Mouse (Mus musculus): ENCODE measurements around the gene Mrpl10. TPM values are rescaled to one million over a fixed set of nuclear protein-coding genes. Genes with fewer than 3 reads are reported as not detected.

Mrpl10 gene
- polyA plus RNA-seq, 1 experiment from 2014 or later = 71.3 TPM

DNA sequence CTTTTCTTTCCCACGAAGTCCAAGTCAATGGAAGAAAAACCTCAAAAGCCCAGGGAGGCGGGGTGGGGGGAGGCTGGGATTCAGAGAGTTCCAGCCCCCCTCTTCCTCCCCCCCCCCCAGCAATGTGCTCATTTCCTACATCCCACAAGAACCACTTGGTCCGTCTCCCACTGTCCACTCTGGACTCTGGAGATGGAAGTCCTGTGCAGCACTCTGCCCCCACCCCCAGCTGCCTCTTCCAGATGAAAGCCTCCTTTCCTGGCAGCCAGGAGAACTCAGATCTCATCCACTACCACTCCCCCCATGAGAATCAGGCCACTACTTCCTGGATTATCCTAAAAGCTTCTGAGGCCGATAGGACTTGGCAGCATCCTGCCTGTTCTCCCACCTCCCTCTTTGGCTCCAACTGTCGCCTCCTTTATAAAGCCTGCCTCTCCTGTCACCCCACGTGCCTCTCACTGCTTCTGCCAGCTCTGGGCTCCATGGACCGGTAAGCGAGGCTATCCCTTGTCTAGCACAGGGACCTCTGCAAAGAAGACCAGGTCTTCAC is 28.2 kb upstream of the Mrpl10 start, which contains the start of gene Sp6:
Gene Sp6 (plus strand): TSS at position 274 of the 550 bp plus-strand sequence.
- Histone ChIP-seq H3K27me3 (replicated peaks) (peaks cover 97% of the 10 kb centered on the region), H3K4me2 (no peak within 1 kb of the TSS), H3K4me1 (replicated peaks) (peaks cover 7% of the 10 kb centered on the region; the same call in 1 of the 2 replicates), H3K4me3 (no peak within 1 kb of the TSS), H3K9ac (no peak within 1 kb of the TSS), H3K27ac (ENCODE audit: poor library complexity, severe bottlenecking) (no peak within 1 kb of the TSS), H3K36me3 (no peaks in the 10 kb centered on the region), H3K9me3 (replicated peaks) (no peaks in the 10 kb centered on the region)
- 15% methylated on average over 7 of the region's 8 CpGs for WGBS
- ATAC-seq (ENCODE audit: insufficient number of reproducible peaks, low FRiP score) = no peak

DNA sequence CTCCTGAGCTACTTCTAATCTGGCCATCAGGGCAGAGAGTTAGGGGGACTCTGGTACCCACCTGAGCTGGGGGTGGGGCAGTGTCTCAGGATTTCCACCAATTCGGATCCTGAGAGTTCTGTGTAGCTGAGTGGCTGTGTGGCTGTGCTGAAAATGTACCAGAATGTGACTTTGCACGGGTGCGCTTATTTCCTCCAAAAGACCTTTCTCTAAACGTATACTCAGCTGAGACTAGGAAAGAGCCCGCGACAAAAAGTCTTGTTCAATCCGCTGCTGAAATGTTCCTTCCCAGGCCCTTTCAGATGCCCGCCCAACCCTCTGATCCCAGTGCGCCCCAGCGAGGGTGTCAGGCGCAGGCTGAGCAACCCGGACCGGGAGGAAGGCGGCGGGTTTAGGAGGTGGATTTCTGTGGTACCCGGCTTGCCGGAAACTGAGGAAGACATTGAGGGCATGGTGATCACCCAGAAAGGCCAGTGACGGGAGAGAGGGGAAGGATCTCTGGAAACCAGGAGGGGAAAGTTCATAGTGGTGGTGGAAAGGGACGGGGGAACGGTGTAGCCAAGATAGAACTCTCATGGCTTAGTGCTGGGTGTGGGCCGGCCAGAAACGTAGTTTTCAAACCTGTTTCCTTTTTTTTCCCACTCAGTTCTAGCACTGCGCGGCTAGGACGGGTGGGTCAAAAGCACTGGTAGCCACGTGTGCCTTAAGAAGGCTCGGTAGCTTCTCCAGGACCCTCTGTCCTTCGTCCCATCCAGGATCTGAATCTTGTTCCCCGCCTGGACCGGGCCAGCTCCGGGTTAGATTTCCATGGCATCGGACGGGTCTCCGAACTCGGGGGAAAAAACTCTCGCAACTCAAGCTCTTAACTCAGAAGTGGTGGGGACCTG is 23.4 kb upstream of the Mrpl10 start:
- peak overlapping the region; percentile 65 for H3K4me2 ChIP-seq
- H3K27me3 ChIP-seq (replicated peaks) = peaks cover 96% of the 10 kb centered on the region
- under 1% methylated on average over 36 of the region's 36 CpGs for WGBS
- ATAC-seq (ENCODE audit: insufficient number of reproducible peaks, low FRiP score) = no peak
- H3K4me3 ChIP-seq = peak overlapping the region; percentile 41
- peaks cover 29% of the 10 kb centered on the region for H3K4me1 ChIP-seq (replicated peaks)
- H3K27ac ChIP-seq (ENCODE audit: poor library complexity, severe bottlenecking) = no peak overlapping the region
- H3K9ac ChIP-seq = no peak overlapping the region
- H3K36me3 ChIP-seq = no peaks in the 10 kb centered on the region
- H3K9me3 ChIP-seq (replicated peaks) = no peaks in the 10 kb centered on the region

DNA sequence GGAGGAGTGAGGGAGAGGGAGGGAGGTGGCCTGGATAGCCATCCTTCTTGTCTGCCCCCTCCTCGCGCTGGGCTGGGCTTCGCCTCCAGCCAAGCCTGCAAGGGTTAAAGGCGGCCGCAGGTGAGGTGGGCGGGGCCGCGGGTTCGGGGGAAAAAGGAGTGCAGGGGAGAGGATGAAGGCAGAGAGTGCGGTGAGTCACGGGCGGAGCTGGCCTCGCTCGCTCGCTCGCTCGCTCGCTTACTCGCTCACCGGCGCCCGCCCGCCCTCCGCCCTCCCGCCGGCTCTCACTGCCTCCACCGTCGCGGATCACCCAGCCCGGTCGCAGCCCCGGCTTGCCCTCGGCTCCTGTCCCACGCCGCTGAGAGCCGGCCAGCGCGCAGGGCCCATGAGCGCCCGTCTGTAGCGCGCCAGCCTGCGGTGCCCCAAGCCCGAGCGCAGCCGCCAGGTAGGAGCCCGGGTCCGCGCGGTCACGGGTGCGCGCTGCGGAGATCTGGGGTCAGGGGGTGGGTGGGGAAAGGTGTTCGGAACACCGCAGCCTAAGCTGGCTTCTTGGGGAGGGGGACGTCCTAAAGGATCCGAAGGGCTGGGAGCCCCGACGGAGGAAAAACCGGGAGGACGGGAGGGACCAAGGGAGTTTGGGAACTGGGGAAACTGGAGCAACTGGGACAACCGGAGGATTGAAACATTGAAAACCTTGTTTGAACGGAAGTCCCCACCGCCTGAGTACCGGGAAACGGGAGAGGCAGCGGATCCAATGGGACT is 22.6 kb upstream of the Mrpl10 start:
- Histone ChIP-seq H3K36me3 (no peaks in the 10 kb centered on the region), H3K9ac (peak overlapping the region; percentile 62; the same call in 1 of the 2 replicates), H3K9me3 (replicated peaks) (no peaks in the 10 kb centered on the region), H3K4me2 (peak overlapping the region; percentile 65), H3K4me3 (peak overlapping the region; percentile 41), H3K27ac (ENCODE audit: poor library complexity, severe bottlenecking) (no peak overlapping the region), H3K27me3 (replicated peaks) (peaks cover 96% of the 10 kb centered on the region), H3K4me1 (replicated peaks) (peaks cover 27% of the 10 kb centered on the region)
- ATAC-seq (ENCODE audit: insufficient number of reproducible peaks, low FRiP score) = no peak
- under 1% methylated on average over 66 of the region's 68 CpGs for WGBS

DNA sequence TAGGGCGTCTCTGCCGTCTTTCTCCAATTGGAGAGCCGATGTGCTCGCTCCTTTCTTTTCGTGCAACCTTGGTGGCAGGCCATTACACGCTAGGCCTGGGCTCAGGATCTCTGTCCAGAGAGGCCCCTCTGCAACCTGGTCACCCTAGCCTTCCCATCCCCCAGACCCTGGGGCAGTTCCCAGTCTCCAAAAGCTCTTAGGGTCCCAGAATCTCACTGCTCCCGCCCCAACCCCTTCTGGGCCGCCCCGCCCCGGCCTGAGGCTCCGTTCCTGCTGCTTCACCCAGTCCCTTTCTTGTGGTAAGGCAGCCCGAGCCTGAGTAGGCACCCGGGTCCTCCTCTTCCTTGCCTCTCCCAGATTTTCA is 22.0 kb upstream of the Mrpl10 start:
- peak overlapping the region; percentile 65 for H3K4me2 ChIP-seq
- H3K4me1 ChIP-seq (replicated peaks) = peaks cover 27% of the 10 kb centered on the region
- no peaks in the 10 kb centered on the region for H3K36me3 ChIP-seq
- H3K4me3 ChIP-seq = peak overlapping the region; percentile 41
- 7% methylated on average over 13 of the region's 13 CpGs for WGBS
- no peak overlapping the region for H3K27ac ChIP-seq (ENCODE audit: poor library complexity, severe bottlenecking)
- no peaks in the 10 kb centered on the region for H3K9me3 ChIP-seq (replicated peaks)
- no peak for ATAC-seq (ENCODE audit: insufficient number of reproducible peaks, low FRiP score)
- peaks cover 96% of the 10 kb centered on the region for H3K27me3 ChIP-seq (replicated peaks)
- H3K9ac ChIP-seq = no peak overlapping the region

DNA sequence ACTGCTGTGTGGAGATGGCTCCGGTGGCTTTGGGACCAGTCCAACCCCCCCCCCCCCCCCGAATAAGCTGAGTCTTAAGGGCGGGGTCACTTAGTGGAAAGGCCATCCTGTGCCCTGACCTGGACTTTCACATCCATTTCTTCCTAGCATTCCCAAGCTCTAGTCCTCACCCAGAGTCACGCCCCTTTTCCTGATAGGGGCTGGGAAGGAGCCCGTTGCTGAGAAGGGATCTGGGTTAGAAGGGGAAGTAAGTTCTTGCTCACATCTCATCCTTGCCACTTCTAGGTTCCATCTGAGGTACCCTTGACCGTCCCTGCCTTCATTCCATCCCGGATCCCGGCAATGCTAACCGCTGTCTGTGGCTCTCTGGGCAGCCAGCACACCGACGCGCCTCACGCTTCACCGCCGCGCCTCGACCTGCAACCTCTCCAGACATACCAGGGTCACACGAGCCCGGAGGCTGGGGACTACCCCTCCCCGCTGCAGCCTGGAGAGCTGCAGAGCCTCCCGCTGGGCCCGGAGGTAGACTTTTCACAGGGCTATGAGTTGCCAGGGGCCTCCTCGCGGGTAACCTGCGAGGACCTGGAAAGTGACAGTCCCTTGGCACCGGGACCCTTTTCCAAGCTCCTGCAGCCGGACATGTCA is 20.1 kb upstream of the Mrpl10 start:
- H3K4me1 ChIP-seq (replicated peaks) = peaks cover 38% of the 10 kb centered on the region
- H3K27ac ChIP-seq (ENCODE audit: poor library complexity, severe bottlenecking) = no peak overlapping the region
- ATAC-seq (ENCODE audit: insufficient number of reproducible peaks, low FRiP score) = no peak
- H3K9ac ChIP-seq = peak overlapping the region; percentile 67
- no peaks in the 10 kb centered on the region for H3K9me3 ChIP-seq (replicated peaks)
- H3K4me3 ChIP-seq = peak overlapping the region; percentile 53
- H3K36me3 ChIP-seq = no peaks in the 10 kb centered on the region
- WGBS = 0% methylated on average over 26 of the region's 27 CpGs
- H3K27me3 ChIP-seq (replicated peaks) = peaks cover 89% of the 10 kb centered on the region
- peak overlapping the region; percentile 87 for H3K4me2 ChIP-seq

DNA sequence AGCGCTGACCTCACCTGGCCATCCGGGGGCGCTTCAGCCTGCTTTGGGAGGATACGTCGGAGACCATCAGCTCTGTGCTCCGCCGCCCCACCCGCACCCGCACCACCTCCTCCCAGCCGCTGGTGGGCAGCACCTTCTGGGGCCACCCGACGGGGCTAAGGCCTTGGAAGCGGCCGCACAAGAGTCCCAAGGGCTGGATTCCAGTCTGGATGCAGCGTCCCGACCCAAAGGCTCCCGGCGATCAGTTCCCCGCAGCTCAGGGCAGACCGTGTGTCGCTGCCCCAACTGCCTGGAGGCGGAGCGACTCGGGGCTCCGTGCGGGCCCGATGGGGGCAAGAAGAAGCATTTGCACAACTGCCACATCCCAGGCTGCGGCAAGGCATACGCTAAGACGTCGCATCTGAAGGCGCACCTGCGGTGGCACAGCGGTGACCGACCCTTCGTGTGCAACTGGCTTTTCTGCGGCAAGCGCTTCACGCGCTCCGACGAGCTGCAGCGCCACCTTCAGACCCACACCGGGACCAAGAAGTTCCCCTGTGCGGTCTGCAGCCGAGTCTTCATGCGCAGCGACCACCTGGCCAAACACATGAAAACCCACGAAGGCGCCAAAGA is 19.4 kb upstream of the Mrpl10 start:
- peak overlapping the region; percentile 67 for H3K9ac ChIP-seq
- under 1% methylated on average over 50 of the region's 50 CpGs for WGBS
- peaks cover 82% of the 10 kb centered on the region for H3K27me3 ChIP-seq (replicated peaks)
- 0 out of 2 replicates have a peak, but pooled peaks have one; percentile 24 for ATAC-seq (ENCODE audit: insufficient number of reproducible peaks, low FRiP score)
- H3K4me1 ChIP-seq (replicated peaks) = peaks cover 38% of the 10 kb centered on the region
- no peaks in the 10 kb centered on the region for H3K36me3 ChIP-seq
- H3K4me2 ChIP-seq = peak overlapping the region; percentile 87
- H3K9me3 ChIP-seq (replicated peaks) = no peaks in the 10 kb centered on the region
- no peak overlapping the region for H3K27ac ChIP-seq (ENCODE audit: poor library complexity, severe bottlenecking)
- peak overlapping the region; percentile 53 for H3K4me3 ChIP-seq

DNA sequence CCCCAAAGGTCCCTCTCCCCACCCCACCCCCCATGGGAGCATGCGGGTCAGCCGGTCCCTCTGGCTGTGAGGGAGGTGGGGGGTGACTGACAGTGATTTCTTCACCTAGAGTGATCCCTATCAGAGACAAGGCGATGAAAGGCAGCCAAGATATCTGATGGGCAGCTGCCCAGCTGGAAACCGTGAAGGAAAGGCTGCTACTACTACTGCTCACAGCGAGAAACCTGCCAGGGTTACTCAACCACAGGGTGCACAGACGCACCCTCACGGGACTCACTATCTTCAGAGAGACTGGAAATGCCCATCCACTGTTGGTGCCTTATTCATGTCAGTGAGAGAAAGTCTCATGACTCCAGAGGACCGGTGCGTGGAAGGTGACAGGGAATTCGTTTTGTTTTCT is 16.4 kb upstream of the Mrpl10 start:
- H3K9me3 ChIP-seq (replicated peaks) = no peaks in the 10 kb centered on the region
- 0 out of 2 replicates have a peak overlapping the region, but pooled peaks have one; percentile 68 for H3K4me2 ChIP-seq
- H3K27me3 ChIP-seq (replicated peaks) = peaks cover 54% of the 10 kb centered on the region
- no peak overlapping the region for H3K4me3 ChIP-seq
- H3K27ac ChIP-seq (ENCODE audit: poor library complexity, severe bottlenecking) = no peak overlapping the region
- ATAC-seq (ENCODE audit: insufficient number of reproducible peaks, low FRiP score) = no peak
- H3K4me1 ChIP-seq (replicated peaks) = peaks cover 26% of the 10 kb centered on the region
- no peak overlapping the region for H3K9ac ChIP-seq
- H3K36me3 ChIP-seq = no peaks in the 10 kb centered on the region
- 17% methylated on average over 10 of the region's 10 CpGs for WGBS

DNA sequence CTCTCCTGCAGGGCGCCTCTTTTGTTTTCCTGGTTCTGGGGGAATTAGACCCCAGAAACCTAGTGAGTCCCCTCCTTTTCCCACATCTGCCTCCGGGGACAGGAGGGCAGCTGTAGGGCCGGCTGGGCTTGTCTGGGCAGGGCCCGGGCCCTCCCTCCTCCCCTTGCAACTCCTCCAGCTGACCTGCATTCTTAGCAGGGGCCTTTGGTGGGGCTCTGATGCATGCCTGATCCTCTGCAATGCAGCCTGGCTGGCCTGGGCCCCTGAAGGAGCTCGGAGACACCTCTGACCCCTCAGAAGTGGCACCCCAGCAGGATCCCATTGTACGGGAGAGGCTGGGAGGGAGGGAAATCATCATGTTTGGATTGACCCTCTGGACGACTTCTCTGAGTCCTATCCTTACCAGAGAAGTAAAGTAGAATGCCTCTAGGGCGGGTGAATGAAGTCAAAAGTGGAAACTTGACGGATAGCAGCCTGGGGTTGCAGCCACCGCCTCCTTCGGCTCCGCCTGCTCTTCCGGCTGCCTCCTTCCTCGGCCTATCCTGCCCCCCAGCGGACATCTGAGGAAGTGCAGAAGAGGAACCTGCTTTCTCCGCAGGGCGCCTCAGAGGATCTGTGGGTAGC is 15.5 kb upstream of the Mrpl10 start:
- peak overlapping the region; percentile 68 for H3K4me2 ChIP-seq
- 1% methylated on average over 17 of the region's 17 CpGs for WGBS
- H3K4me1 ChIP-seq (replicated peaks) = peaks cover 31% of the 10 kb centered on the region
- peaks cover 45% of the 10 kb centered on the region for H3K27me3 ChIP-seq (replicated peaks)
- H3K9ac ChIP-seq = peak overlapping the region; percentile 73
- H3K36me3 ChIP-seq = no peaks in the 10 kb centered on the region
- peak; percentile 46; the same call in 1 of the 2 replicates for ATAC-seq (ENCODE audit: insufficient number of reproducible peaks, low FRiP score)
- H3K9me3 ChIP-seq (replicated peaks) = no peaks in the 10 kb centered on the region
- H3K27ac ChIP-seq (ENCODE audit: poor library complexity, severe bottlenecking) = peak overlapping the region; percentile 61
- peak overlapping the region; percentile 37 for H3K4me3 ChIP-seq

DNA sequence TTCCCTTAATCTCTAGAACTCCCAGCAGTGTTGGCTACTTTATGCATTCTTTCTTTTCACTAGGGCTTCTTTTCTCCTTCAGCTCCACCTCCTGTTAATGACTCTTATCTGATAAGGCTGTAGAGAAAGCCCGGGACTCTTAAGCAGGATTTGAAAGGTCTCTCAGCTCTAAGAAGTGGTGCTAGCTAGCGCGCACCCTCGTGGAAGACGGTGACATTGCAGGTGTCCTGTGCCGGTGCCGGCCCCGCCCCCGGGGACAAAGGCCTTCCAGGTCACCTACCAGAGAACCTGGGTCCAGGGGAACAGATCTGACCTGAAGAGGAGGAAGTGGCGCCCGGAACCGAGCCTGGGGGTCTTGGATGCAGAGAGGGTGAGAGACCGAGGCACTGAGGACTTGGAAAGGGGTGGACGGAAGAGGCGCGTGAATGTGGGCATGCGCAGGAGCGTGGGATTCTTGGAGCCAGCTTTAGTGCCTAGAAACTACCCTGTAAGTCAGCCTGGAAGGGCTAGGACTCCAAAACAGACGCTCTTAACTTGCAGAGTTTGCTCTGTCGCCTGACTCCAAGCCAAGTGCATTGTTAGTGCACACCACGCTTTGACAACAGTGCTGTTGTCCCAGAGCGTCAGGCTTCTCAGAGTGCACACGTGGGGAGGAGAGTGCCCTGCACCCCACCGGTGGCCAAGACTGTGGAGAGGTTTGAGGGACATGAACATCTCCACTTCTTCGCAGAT is 11.5 kb upstream of the Mrpl10 start, which contains the start of gene Scrn2:
Gene Scrn2 (plus strand): TSS at position 253 of the 732 bp plus-strand sequence.
- 2% methylated on average over 25 of the region's 25 CpGs for WGBS

More for the DNA sequence above, 11.5 kb upstream of the Mrpl10 start, which contains the start of gene Scrn2:
- H3K4me1 ChIP-seq (replicated peaks) = peaks cover 18% of the 10 kb centered on the region
- H3K27me3 ChIP-seq (replicated peaks) = peaks cover 5% of the 10 kb centered on the region
- peak within 1 kb of the TSS; percentile 72 for H3K9ac ChIP-seq
- H3K4me3 ChIP-seq = peak within 1 kb of the TSS; percentile 71
- peak within 1 kb of the TSS; percentile 45; the same call in 1 of the 2 replicates for H3K27ac ChIP-seq (ENCODE audit: poor library complexity, severe bottlenecking)
- H3K9me3 ChIP-seq (replicated peaks) = no peaks in the 10 kb centered on the region
- peaks cover 16% of the 10 kb centered on the region; the same call in 1 of the 2 replicates for H3K36me3 ChIP-seq
- peak within 1 kb of the TSS; percentile 86 for H3K4me2 ChIP-seq
- ATAC-seq (ENCODE audit: insufficient number of reproducible peaks, low FRiP score) = peak; percentile 50
